Mouse (Mus musculus) adrenal gland, adult (tissue): ENCODE data around the gene Hivep3.

ENCODE experiments used
- DNase-seq, 2 experiments: peaks; one replicate each; pipeline ENCODE4 v3.0.0; 2022 to 2023; ENCODE audit warnings: low spot score in 1 of 2; ENCODE audit not compliant: inconsistent age in 2 of 2

Hivep3 gene

DNA sequence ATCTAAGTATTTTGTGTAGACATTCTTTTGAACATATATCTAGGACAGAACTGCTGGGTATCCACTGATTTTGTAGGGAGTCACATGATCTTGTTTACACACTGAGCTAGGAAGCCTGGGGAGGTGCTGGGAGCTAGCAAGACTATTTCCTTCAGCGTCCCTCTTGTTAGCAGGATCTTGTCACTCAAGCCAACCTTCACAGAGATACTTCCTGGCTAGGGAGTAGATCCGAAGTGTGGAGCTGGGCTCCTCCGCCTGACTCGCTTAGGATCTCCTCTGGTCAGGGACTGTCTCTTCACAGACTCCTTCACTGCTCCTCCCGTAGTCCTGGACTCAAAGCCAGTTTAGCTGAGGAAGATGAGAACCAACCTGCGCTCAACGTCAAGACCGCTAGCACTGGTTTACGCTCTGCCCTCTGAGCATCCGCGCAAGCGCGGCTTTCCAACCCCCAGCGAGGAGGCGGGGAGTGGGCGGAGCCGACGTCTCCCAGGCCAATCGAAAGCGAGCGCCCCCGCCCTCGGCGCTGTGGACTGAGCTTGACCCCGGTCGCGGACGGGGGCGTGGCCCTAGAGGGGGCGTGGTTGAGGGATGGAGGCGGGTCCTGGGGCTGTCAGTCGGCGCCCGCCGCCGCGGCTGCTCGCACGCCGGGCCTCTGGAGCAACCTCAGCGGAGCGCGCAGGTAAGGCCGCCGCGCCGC lies at the start of gene Hivep3:
TSS of gene Hivep3 (plus strand) at position 601 of the 697 bp plus-strand sequence.
- peak; percentile 100 for DNase-seq

- no peak for DNase-seq
Measured at GRCm38 (mm10) chr4:119685746-119686145, 47.8 kb upstream of the Hivep3 start.

- no peak for DNase-seq
Measured at GRCm38 (mm10) chr4:119698339-119698738, 35.2 kb upstream of the Hivep3 start.

DNA sequence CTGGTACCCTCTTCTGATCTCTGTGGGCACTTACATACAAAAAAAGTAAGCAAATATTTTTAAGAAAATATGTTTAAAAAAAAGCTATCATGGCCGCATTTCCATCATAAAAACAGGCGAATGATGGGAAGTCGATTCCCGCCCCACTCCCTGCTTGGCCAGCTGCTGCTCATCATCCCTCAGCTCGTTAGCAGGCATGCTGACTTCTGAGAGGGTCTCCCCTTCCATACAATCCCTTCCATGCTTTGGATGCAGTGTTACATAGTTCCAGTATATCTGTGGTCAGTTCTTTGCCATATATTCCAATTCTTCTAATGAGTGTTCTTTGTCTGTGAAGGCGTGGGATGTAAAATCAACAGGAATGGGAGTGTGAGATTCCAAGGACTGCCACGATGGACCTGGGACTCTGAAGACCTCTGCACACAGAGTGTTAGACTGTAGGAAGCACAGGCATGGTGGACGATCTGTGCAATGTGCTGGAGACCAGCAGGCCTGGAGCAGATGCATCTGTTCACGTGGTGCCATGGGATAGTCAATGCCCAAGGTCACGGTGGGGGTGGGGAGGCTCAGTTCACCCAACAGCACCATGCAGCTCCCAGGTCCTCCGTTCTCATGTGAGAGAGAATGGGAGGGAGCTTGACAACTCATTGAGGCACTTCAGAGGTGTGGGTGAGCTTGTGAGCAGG lies 32.2 kb upstream of the Hivep3 start:
- DNase-seq, result no peak

- DNase-seq, result no peak
Measured at GRCm38 (mm10) chr4:119703965-119704364, 29.6 kb upstream of the Hivep3 start.

DNA sequence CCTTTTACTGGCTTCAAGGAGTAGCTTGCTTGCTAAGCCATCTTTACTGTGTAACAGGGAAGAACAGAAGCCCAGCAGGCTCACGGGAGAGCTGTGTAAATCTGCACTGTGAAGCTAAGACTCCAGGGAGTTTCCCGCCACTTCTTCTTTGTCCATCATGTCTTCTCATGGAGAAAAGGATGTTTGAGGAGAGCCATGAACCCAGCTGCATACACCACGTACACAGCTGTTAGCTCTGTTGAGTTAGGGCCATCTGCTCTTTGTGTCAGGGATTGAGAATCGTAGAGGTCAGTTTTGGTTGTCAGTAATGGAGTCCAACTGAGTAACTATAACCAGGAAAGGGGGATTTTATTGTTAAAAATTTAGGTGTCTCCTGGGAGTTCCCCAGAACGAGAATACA lies 26.3 kb upstream of the Hivep3 start:
- DNase-seq, result no peak

- DNase-seq, result no peak
Measured at GRCm38 (mm10) chr4:119707751-119708150, 25.8 kb upstream of the Hivep3 start.

DNA sequence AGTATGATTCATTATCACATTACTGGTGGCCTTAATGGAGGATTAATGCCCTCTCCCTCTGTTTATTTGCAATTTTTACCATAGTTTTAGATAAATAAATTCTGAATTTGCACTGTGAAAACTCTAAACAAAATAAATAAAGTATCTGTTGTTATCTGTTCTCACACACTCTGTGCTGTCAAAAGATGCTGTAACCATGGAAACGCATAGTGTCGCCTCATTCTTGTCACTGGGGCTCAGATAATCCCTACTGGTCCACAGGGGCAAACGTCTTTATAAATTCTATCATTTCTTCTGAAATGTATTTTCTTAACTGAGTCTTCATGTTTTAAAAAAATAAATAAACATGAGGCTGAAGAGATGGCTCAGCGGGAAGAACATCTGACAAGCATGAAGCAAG lies 23.4 kb upstream of the Hivep3 start:
- no peak for DNase-seq

GRCm38 (mm10) chr4:119717443-119717842 lies 16.1 kb upstream of the Hivep3 start:
- DNase-seq, result no peak

GRCm38 (mm10) chr4:119721531-119721930 lies 12.1 kb upstream of the Hivep3 start:
- no peak for DNase-seq

DNA sequence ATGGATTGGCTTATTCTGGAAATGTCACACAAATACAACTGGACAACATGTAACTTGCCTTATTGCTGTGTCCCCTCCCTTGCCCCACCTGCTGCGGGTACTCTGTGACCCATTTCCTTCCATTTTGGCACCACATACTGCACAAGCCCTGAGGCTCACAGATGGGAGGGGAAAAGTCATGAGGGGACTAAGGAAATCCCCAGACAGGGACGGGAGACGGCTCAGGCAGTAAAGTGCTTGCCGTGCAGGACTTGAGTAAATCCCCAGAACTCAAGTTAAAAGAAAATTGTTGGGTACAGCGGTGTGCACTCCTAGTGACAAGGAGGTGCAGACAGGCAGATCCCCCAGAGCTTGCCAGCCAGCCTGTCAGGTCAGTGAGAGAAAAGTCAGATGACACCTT lies 7.5 kb upstream of the Hivep3 start:
- no peak for DNase-seq

DNA sequence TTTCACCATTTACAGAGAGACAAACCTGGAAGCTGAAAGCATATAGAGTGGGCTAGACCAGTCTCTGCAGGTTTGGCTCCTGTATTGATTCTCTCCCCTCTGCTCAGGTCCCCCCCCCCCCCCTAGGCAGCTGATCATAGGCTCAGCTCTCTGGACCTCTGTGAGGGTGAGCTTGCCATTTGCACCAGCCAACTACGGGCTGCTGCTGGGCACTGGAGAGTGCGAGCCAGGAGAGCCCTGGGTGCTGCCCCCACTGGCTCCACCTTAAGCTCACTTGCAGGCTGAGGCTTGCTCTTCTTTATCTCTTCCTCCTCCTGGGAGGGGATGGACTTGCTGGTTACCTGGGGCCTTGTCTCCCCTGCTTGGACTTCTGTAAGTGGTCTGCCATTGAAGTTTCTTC lies 5.7 kb upstream of the Hivep3 start:
- DNase-seq, result no peak

DNA sequence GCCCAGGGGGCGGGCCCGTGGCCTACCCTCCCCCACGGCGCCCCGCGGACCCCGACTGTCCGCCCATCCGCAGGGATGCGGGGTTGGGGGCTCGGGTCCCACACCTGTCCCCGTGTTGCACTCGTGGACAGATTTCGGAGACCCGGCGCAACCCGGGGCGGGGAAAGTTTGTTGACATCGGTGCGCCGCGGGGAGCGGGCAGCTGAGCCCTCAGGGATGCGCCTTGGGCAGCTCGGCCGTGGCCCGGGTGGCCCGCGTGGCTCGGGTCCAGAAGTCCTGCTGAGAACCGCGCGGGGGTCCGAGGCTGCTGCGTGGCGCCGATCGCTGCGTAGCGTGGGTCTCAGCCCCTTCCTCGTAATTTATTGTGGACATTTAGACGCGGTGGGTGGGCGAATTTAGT lies 358 bp downstream of the Hivep3 start:
- peak; percentile 74 to 81 for DNase-seq

DNA sequence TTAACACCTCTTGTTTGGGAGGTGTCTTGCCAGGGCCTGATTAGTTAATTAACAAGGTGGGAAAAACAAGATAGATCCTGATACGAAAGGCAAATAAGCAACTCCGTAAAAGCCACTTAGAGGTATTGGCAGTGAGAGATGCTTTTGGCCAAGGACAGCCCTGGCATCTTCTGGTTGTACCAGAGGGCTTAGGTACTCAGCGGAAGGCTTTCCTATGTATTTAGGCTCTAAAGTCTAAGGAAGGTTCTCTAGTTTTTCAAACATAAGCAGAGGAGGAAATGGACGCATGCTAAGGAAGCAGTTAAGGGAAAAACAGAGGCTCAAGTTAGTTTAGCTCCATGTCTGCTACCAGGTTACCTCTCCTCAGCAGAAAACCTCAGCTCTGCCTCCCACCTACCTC lies 768 bp downstream of the Hivep3 start:
- DNase-seq, result no peak

DNA sequence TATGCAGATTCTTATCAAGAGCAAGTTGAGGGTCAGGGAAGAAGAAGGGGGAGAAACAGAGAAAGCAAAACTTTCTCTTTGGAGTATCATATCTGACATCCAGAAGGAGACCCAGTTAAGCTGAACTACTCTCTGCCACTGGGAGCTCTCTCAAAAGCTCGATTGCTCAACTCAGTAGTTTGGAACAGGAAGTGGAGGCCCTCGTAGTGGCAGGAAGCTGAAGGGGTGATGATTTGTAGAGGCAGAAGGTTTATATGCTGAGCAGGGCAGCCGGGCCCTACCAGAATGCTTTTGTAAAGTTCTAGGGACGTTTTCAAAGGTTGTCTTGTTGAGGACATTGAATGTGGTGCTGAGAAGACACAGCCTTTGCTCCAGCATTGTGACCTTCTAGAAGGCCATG lies 5.1 kb downstream of the Hivep3 start:
- DNase-seq, result peak in 1 of 2 experiments; percentile 62

DNA sequence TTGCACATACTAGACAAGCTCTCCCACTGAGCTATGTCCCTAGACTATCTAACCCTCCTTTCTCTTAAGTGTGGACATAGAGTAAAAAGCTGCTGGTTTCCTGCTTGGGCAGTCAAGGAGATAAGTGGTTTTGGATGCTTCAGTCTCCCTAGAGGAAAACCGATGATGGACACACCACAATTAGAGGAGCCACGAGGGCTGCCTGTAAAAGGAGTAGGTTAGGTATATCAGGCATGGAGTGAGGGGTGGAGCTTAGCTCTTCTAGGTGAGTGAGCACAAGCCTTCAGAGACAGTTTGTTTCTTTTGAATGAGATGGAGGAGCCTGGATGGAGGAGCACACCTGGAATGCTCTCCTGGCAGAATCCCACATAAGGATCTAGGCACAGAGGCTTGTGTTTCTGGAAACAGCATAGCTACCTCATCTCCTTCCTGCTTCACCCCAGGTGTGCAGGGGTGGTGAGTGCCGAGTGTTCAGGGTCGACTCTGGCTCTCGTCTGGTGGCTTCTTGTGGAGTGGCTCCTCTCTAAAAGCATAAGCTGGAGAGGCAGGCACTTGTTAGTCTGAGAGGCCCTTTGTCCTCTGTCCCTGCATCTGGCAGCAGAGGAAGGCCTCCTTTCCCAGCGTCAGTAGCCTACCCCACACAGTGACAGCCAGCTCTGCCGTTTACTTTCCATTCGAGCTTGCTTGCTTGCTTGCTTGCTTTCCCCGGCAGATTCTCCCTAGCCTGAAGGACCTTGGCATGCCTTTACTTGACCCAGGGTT lies 5.9 kb downstream of the Hivep3 start:
- peak in 1 of 2 experiments; percentile 47 for DNase-seq

GRCm38 (mm10) chr4:119748341-119748740 lies 14.8 kb downstream of the Hivep3 start:
- no peak for DNase-seq

GRCm38 (mm10) chr4:119750157-119750556 lies 16.6 kb downstream of the Hivep3 start:
- DNase-seq, result peak in 1 of 2 experiments; percentile 35

DNA sequence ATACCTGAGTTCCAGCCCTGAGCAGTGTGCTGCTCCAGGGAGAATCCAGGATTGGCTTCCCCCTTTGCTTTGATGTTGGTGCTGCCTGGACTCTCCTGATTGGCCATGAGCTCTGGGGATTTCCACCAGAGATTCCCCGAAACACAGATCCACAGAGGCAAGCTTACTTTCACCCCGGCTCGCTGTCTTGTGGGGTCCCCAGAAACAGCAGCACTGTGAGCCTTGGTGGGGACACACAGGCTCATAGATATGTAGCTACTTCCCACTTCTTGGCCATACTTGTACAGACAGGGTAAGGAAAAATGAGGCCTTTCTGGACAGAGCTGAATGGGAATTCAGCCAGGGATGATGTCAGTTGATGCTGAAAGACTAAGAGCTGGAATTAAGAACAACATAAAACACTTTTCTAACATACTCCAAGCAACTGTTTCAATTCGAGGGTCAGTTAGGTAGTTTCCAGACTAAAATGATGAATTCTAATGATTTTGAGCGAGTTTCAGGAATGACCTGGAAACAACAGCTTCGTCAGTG lies 17.2 kb downstream of the Hivep3 start:
- DNase-seq, result no peak

DNA sequence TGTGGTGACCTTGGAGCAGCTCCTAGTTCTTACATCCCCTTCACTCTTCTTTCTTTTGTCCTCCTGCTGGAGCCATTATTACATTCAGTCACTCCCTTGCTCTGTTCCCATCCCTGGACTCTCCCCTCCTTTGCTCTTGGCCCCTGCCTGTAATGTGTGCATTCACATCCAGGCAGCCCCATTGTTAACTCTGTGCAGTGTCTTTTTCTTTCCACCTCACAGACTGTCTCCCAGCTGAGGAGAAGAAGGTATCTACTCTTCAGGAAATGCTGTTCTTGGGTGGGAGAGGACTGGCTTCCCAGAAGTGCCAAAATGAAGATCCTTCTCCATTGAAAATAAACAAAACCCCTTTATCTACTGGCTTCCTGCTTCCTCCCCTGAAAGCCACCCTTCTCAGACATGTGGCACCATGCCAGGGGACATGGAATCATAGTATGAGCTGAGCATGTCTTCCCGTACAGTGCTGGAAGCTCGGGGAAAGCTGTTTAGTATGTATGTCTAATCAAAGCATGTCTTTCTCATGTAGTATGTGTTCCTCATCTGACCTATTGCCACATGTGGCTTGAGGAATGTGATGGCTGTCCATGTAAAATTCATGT lies 17.9 kb downstream of the Hivep3 start:
- DNase-seq, result peak; percentile 41 to 56

GRCm38 (mm10) chr4:119759574-119760233 lies 26.1 kb downstream of the Hivep3 start:
- DNase-seq, result no peak
